Mouse (Mus musculus): Measurements from ENCODE around the gene Gja1. TPM values are rescaled to one million over a fixed set of nuclear protein-coding genes. Genes with fewer than 3 reads are reported as not detected.

Gene Gja1
- total and polyA plus RNA-seq, 3 experiments, result 26.0 to 45.0 (median 31.2) TPM

GRCm38 (mm10) chr10:56425016-56425798 lies 48.1 kb downstream of the Gja1 start:
- peaks cover 0 to 39% of the 10 kb centered on the region in 2 experiments; a peak in 2 of 4 replicates for H3K4me1 ChIP-seq (ENCODE audit: control insufficient read depth in 1 of 2, insufficient read depth in 2 of 2)
- H3K79me2 ChIP-seq (replicated peaks; ENCODE audit: control insufficient read depth, extremely low read depth, insufficient read depth, poor library complexity, severe bottlenecking), result no peaks in the 10 kb centered on the region
- no peak overlapping the region for H3K27ac ChIP-seq (ENCODE audit: insufficient read depth, low read depth)
- no peaks in the 10 kb centered on the region for H3K36me3 ChIP-seq (replicated peaks in 1 of 2; ENCODE audit: control insufficient read depth in 1 of 2, insufficient read depth in 1 of 2, low read length in 1 of 2)
- in situ Hi-C loops (cut with MboI; ENCODE audit: low pct_ligation_motif_present, low pct_unique_long_range_greater_than_20kb, low sequenced_read_pairs) (no loop called here), dilution Hi-C loops (cut with MboI; ENCODE audit: extremely low pct_ligation_motif_present, extremely low pct_unique_long_range_greater_than_20kb, low sequenced_read_pairs) (no loop called here)
- H3K4me2 ChIP-seq (ENCODE audit: insufficient read depth, low read depth, poor library complexity, severe bottlenecking), result peak overlapping the region; percentile 29
- no peak for DNase-seq (ENCODE audit: extremely low read depth)
- H3K27me3 ChIP-seq (replicated peaks), result no peaks in the 10 kb centered on the region
- H3K9me3 ChIP-seq (replicated peaks; ENCODE audit: low read length), result no peaks in the 10 kb centered on the region
- no peak overlapping the region for H3K9ac ChIP-seq (ENCODE audit: insufficient read depth, low read depth)
- no peak for TF ChIP-seq POLR2AphosphoS2 (IDR thresholded peaks at IDR 0.05; ENCODE audit: low read depth, low read length)
- TF ChIP-seq NELFE (IDR thresholded peaks at IDR 0.05; ENCODE audit: low read depth, low read length), result no peak
- TF ChIP-seq IRF4 (IDR thresholded peaks at IDR 0.05; ENCODE audit: low read depth, low read length), result no peak
- no peak for TF ChIP-seq SIN3A (IDR thresholded peaks at IDR 0.05; ENCODE audit: low read length)
- no peak for TF ChIP-seq NRF1 (IDR thresholded peaks at IDR 0.05; ENCODE audit: low read depth, low read length)
- TF ChIP-seq RCOR1 (conservative IDR thresholded peaks at IDR 0.05; ENCODE audit: low read depth, low read length), result no peak
- TF ChIP-seq UBTF (IDR thresholded peaks at IDR 0.05; ENCODE audit: low read depth, low read length), result no peak
- TF ChIP-seq POLR2A (IDR thresholded peaks at IDR 0.05; ENCODE audit: low read depth, low read length), result no peak
- no peak for TF ChIP-seq ZNF384 (IDR thresholded peaks at IDR 0.05; ENCODE audit: low read depth, low read length)
- TF ChIP-seq HCFC1 (IDR thresholded peaks at IDR 0.05; ENCODE audit: low read depth, low read length), result no peak
- TF ChIP-seq TBP (conservative IDR thresholded peaks at IDR 0.05; ENCODE audit: low read depth, low read length), result no peak
- no peak overlapping the region for H3K4me3 ChIP-seq (replicated peaks in 1 of 3; ENCODE audit: low read depth in 2 of 3, low read length in 2 of 3, poor library complexity in 1 of 3)

GRCm38 (mm10) chr10:56426369-56426768 lies 49.2 kb downstream of the Gja1 start:
- Histone ChIP-seq H3K9ac (ENCODE audit: insufficient read depth, low read depth) (no peak overlapping the region), H3K36me3 (replicated peaks in 1 of 2; ENCODE audit: control insufficient read depth in 1 of 2, insufficient read depth in 1 of 2, low read length in 1 of 2) (no peaks in the 10 kb centered on the region), H3K4me3 (replicated peaks in 1 of 3; ENCODE audit: low read depth in 2 of 3, low read length in 2 of 3, poor library complexity in 1 of 3) (no peak overlapping the region), H3K27me3 (replicated peaks) (no peaks in the 10 kb centered on the region), H3K4me1 (ENCODE audit: control insufficient read depth in 1 of 2, insufficient read depth in 2 of 2) (peaks cover 0 to 39% of the 10 kb centered on the region in 2 experiments; a peak in 2 of 4 replicates), H3K4me2 (ENCODE audit: insufficient read depth, low read depth, poor library complexity, severe bottlenecking) (no peak overlapping the region), H3K79me2 (replicated peaks; ENCODE audit: control insufficient read depth, extremely low read depth, insufficient read depth, poor library complexity, severe bottlenecking) (no peaks in the 10 kb centered on the region), H3K9me3 (replicated peaks; ENCODE audit: low read length) (no peaks in the 10 kb centered on the region), H3K27ac (ENCODE audit: insufficient read depth, low read depth) (no peak overlapping the region)
- dilution Hi-C loops (cut with MboI; ENCODE audit: extremely low pct_ligation_motif_present, extremely low pct_unique_long_range_greater_than_20kb, low sequenced_read_pairs) (no loop called here), in situ Hi-C loops (cut with MboI; ENCODE audit: low pct_ligation_motif_present, low pct_unique_long_range_greater_than_20kb, low sequenced_read_pairs) (no loop called here)
- no peak for DNase-seq (ENCODE audit: extremely low read depth)
- TF ChIP-seq MAFK (IDR thresholded peaks at IDR 0.05; ENCODE audit: insufficient replicate concordance, low read length) (no peak), SIN3A (IDR thresholded peaks at IDR 0.05; ENCODE audit: low read length) (no peak), UBTF (IDR thresholded peaks at IDR 0.05; ENCODE audit: low read depth, low read length) (no peak), MEF2A (IDR thresholded peaks at IDR 0.05; ENCODE audit: borderline replicate concordance, low read depth, low read length) (no peak), SMC3 (IDR thresholded peaks at IDR 0.05; ENCODE audit: low read depth, low read length) (no peak), ETS1 (conservative IDR thresholded peaks at IDR 0.05; ENCODE audit: low read depth, low read length) (no peak), MXI1 (IDR thresholded peaks at IDR 0.05; ENCODE audit: low read depth, low read length) (no peak), CHD2 (IDR thresholded peaks at IDR 0.05; ENCODE audit: low read length) (no peak), BHLHE40 (IDR thresholded peaks at IDR 0.05; ENCODE audit: low read depth, low read length) (no peak), RCOR1 (conservative IDR thresholded peaks at IDR 0.05; ENCODE audit: low read depth, low read length) (no peak), JUN (IDR thresholded peaks at IDR 0.05; ENCODE audit: insufficient read depth, low read depth, low read length) (no peak), TBP (conservative IDR thresholded peaks at IDR 0.05; ENCODE audit: low read depth, low read length) (no peak), ZMIZ1 (IDR thresholded peaks at IDR 0.05; ENCODE audit: low read depth, low read length) (no peak), POLR2A (IDR thresholded peaks at IDR 0.05; ENCODE audit: low read depth, low read length) (no peak), ZC3H11A (IDR thresholded peaks at IDR 0.05; ENCODE audit: low read depth, low read length) (no peak), POLR2AphosphoS2 (IDR thresholded peaks at IDR 0.05; ENCODE audit: low read depth, low read length) (no peak), TCF12 (IDR thresholded peaks at IDR 0.05; ENCODE audit: low read depth, low read length) (no peak), JUND (conservative IDR thresholded peaks at IDR 0.05; ENCODE audit: low read depth, low read length) (no peak)

All from CH12.LX (cell line).